In the genomic region with DNA sequence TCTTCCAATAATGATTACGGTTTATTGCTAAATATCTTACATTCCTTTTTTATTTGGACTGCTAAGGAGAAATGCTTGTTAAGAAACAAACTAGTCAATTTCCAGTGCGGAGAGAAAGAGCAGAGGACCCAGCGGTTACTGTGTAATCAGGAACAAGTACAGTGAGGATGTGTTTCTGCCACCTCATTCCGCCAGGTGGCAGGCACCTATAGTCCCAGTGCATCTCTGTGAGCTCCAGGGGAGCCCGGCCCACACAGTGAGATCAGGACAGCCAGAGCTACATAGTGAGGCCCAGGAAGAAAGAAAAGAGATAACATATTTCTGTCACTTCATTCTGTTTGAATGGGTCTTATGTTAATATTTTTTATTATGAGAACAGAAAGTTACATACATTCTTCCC, we compare ENCODE assay signal across 19 mouse cellular contexts. TPM values are rescaled to one million over a fixed set of nuclear protein-coding genes. Genes with fewer than 3 reads are reported as not detected.
DNase-seq lines count a peak whose midpoint lies in the region; ATAC-seq and TF ChIP-seq lines count a peak whose summit lies in the region.
"Had no signal": no experiment of that assay in that cellular context is flagged by ENCODE, and none has a peak within 500 bp of the region (broad histone marks: within the 10 kb centered on the region; RNA-seq: fewer than 3 reads in every experiment).

No protein-coding gene starts in this region.

- no peak overlapping the region for H3K9ac ChIP-seq in hindbrain, postnatal 0 days (replicated peaks; ENCODE audit: low read length)
- no peak overlapping the region for H3K9ac ChIP-seq in hindbrain, embryonic 12.5 days
- H3K9ac ChIP-seq in embryonic facial prominence, embryonic 14.5 days (ENCODE audit: low read depth, low read length): no peak overlapping the region
- H3K9ac ChIP-seq in midbrain, embryonic 13.5 days (replicated peaks): no peak overlapping the region
- H3K9ac ChIP-seq: embryonic facial prominence, embryonic 15.5 days; forebrain, postnatal 0 days; heart, embryonic 12.5 days; neural tube, embryonic 15.5 days had no signal

- DNase-seq in hindbrain, postnatal 0 days (ENCODE audit: low spot score): peak; percentile 2
- DNase-seq in ES-CJ7 (ENCODE audit: low read depth, low spot score): peak; percentile 75
- peak; percentile 75 for DNase-seq in ZHBTc4 (ENCODE audit: low read depth, low spot score)
- peak; percentile 23 for DNase-seq in embryonic facial prominence, embryonic 14.5 days (ENCODE audit: low spot score)
- DNase-seq in layer of hippocampus, adult 9-10 months (ENCODE audit: low spot score): no peak
- DNase-seq: cerebellum, adult 9-10 months; forebrain, postnatal 0 days; gastrocnemius, postnatal 14 days; kidney, adult 18-20 months; retina, postnatal 1 day had no signal

- H3K36me3 ChIP-seq in hindbrain, postnatal 0 days (ENCODE audit: insufficient read depth, low read length): no peaks in the 10 kb centered on the region
- H3K36me3 ChIP-seq in hindbrain, embryonic 12.5 days: peaks cover 3% of the 10 kb centered on the region; the same call in 1 of the 2 replicates
- peaks cover 12% of the 10 kb centered on the region; the same call in 1 of the 2 replicates for H3K36me3 ChIP-seq in embryonic facial prominence, embryonic 14.5 days (ENCODE audit: control insufficient read depth, insufficient read depth, low read length)
- H3K36me3 ChIP-seq in midbrain, embryonic 13.5 days: peaks cover 11% of the 10 kb centered on the region; the same call in 1 of the 2 replicates
- H3K36me3 ChIP-seq: hindbrain, embryonic 10.5 days had no signal

- ATAC-seq in hindbrain, postnatal 0 days: no peak
- no peak for ATAC-seq in hindbrain, embryonic 12.5 days (ENCODE audit: low FRiP score)
- ATAC-seq in embryonic facial prominence, embryonic 14.5 days (ENCODE audit: low read depth): no peak
- ATAC-seq in erythroblast, adult 5-6 weeks (replicated peaks; ENCODE audit: low FRiP score, poor library complexity, severe bottlenecking): no peak
- ATAC-seq in midbrain, embryonic 13.5 days: no peak
- ATAC-seq: forebrain, postnatal 0 days had no signal

- H3K4me3 ChIP-seq in hindbrain, postnatal 0 days (ENCODE audit: low read length): no peak overlapping the region
- H3K4me3 ChIP-seq in hindbrain, embryonic 12.5 days: no peak overlapping the region
- no peak overlapping the region for H3K4me3 ChIP-seq in embryonic facial prominence, embryonic 14.5 days (ENCODE audit: low read depth, low read length)
- H3K4me3 ChIP-seq in midbrain, embryonic 13.5 days (replicated peaks): no peak overlapping the region
- H3K4me3 ChIP-seq: embryonic facial prominence, embryonic 15.5 days; heart, embryonic 12.5 days; hindbrain, embryonic 10.5 days; left cerebral cortex, adult 2 months; neural tube, embryonic 15.5 days had no signal

- TF ChIP-seq CTCF in hindbrain, postnatal 0 days (IDR thresholded peaks at IDR 0.05; ENCODE audit: low read depth): peak; percentile 15; the same call in 1 of the 2 replicates

- no peaks in the 10 kb centered on the region for H3K9me3 ChIP-seq in hindbrain, postnatal 0 days (ENCODE audit: low read length)
- no peaks in the 10 kb centered on the region for H3K9me3 ChIP-seq in hindbrain, embryonic 12.5 days (replicated peaks)
- H3K9me3 ChIP-seq in embryonic facial prominence, embryonic 14.5 days (ENCODE audit: control insufficient read depth, low read length): no peaks in the 10 kb centered on the region
- H3K9me3 ChIP-seq in midbrain, embryonic 13.5 days: no peaks in the 10 kb centered on the region
- H3K9me3 ChIP-seq: embryonic facial prominence, embryonic 15.5 days; heart, embryonic 12.5 days; hindbrain, embryonic 10.5 days; neural tube, embryonic 15.5 days had no signal

- WGBS in hindbrain, postnatal 0 days: 78% methylated on average over 5 of the region's 5 CpGs
- WGBS in hindbrain, embryonic 12.5 days: 68% methylated on average over 5 of the region's 5 CpGs
- WGBS in embryonic facial prominence, embryonic 14.5 days: 57% methylated on average over 5 of the region's 5 CpGs
- WGBS in midbrain, embryonic 13.5 days: 67% methylated on average over 5 of the region's 5 CpGs

- no peak overlapping the region for H3K4me2 ChIP-seq in hindbrain, postnatal 0 days (ENCODE audit: low read depth, low read length)
- H3K4me2 ChIP-seq in hindbrain, embryonic 12.5 days (replicated peaks): no peak overlapping the region
- no peak overlapping the region for H3K4me2 ChIP-seq in embryonic facial prominence, embryonic 14.5 days (ENCODE audit: low read depth, low read length)
- H3K4me2 ChIP-seq in midbrain, embryonic 13.5 days (replicated peaks): no peak overlapping the region
- H3K4me2 ChIP-seq: embryonic facial prominence, embryonic 15.5 days; heart, embryonic 12.5 days; neural tube, embryonic 15.5 days had no signal

- no peaks in the 10 kb centered on the region for H3K4me1 ChIP-seq in hindbrain, postnatal 0 days (ENCODE audit: insufficient read depth, low read length)
- H3K4me1 ChIP-seq in hindbrain, embryonic 12.5 days: no peaks in the 10 kb centered on the region
- H3K4me1 ChIP-seq in embryonic facial prominence, embryonic 14.5 days (ENCODE audit: control insufficient read depth, insufficient read depth, low read length): no peaks in the 10 kb centered on the region
- no peaks in the 10 kb centered on the region for H3K4me1 ChIP-seq in midbrain, embryonic 13.5 days (replicated peaks)
- H3K4me1 ChIP-seq: embryonic facial prominence, embryonic 15.5 days; heart, embryonic 12.5 days; hindbrain, embryonic 10.5 days; neural tube, embryonic 15.5 days had no signal

- no peaks in the 10 kb centered on the region for H3K27me3 ChIP-seq in hindbrain, postnatal 0 days (ENCODE audit: insufficient read depth, low read length)
- H3K27me3 ChIP-seq in hindbrain, embryonic 12.5 days: no peaks in the 10 kb centered on the region
- H3K27me3 ChIP-seq in embryonic facial prominence, embryonic 14.5 days (replicated peaks; ENCODE audit: control insufficient read depth, insufficient read depth, low read length): no peaks in the 10 kb centered on the region
- H3K27me3 ChIP-seq in midbrain, embryonic 13.5 days: no peaks in the 10 kb centered on the region
- H3K27me3 ChIP-seq: embryonic facial prominence, embryonic 15.5 days; heart, embryonic 12.5 days; neural tube, embryonic 15.5 days had no signal

- H3K27ac ChIP-seq in hindbrain, postnatal 0 days: no peak overlapping the region
- H3K27ac ChIP-seq in hindbrain, embryonic 12.5 days: no peak overlapping the region
- H3K27ac ChIP-seq in embryonic facial prominence, embryonic 14.5 days (replicated peaks; ENCODE audit: low read depth, low read length): no peak overlapping the region
- no peak overlapping the region for H3K27ac ChIP-seq in midbrain, embryonic 13.5 days
- H3K27ac ChIP-seq: embryonic facial prominence, embryonic 15.5 days; hindbrain, embryonic 10.5 days; left cerebral cortex, adult 2 months; macrophage; neural tube, embryonic 15.5 days had no signal

RNA-seq across cellular contexts. Expression of a gene that starts 27.7 kb away (rescaled TPM):
- total RNA-seq in hindbrain, postnatal 0 days (2014; rRNA removed): 16.1 and 25.6 TPM in 2 replicates
- 4.5 and 5.0 TPM in 2 replicates for polyA plus RNA-seq in hindbrain, postnatal 0 days (2015; fragmentation: Nextera tagmentation; extraction: Ambion mirVana)
- polyA plus RNA-seq in hindbrain, embryonic 12.5 days (2016; fragmentation: Nextera tagmentation; extraction: Ambion mirVana): 13.8 and 15.4 TPM in 2 replicates
- 8.9 and 10.1 TPM in 2 replicates for polyA plus RNA-seq in embryonic facial prominence, embryonic 14.5 days (2014; fragmentation: Nextera tagmentation; extraction: Ambion mirVana)
- total RNA-seq in erythroblast, adult 5-6 weeks (2015; ENCODE audit: low replicate concordance): 1.9 and 2.9 TPM in 2 replicates
- total RNA-seq in erythroblast, adult 5-6 weeks (2017; ENCODE audit: low replicate concordance): 2.8 and 4.3 TPM in 2 replicates
- polyA plus RNA-seq in midbrain, embryonic 13.5 days (2015; fragmentation: Nextera tagmentation; extraction: Ambion mirVana): 9.4 and 10.3 TPM in 2 replicates

RNA-seq across cellular contexts. Expression of a gene that starts 54.3 kb away (rescaled TPM):
- 11.0 and 15.8 TPM in 2 replicates for total RNA-seq in hindbrain, postnatal 0 days (2014; rRNA removed)
- polyA plus RNA-seq in hindbrain, postnatal 0 days (2015; fragmentation: Nextera tagmentation; extraction: Ambion mirVana): 44.9 and 46.9 TPM in 2 replicates
- polyA plus RNA-seq in hindbrain, embryonic 12.5 days (2016; fragmentation: Nextera tagmentation; extraction: Ambion mirVana): 38.3 and 46.1 TPM in 2 replicates
- 45.6 and 45.7 TPM in 2 replicates for polyA plus RNA-seq in embryonic facial prominence, embryonic 14.5 days (2014; fragmentation: Nextera tagmentation; extraction: Ambion mirVana)
- total RNA-seq in erythroblast, adult 5-6 weeks (2015; ENCODE audit: low replicate concordance): 9.2 and 25.6 TPM in 2 replicates
- 8.9 and 13.5 TPM in 2 replicates for total RNA-seq in erythroblast, adult 5-6 weeks (2017; ENCODE audit: low replicate concordance)
- polyA plus RNA-seq in midbrain, embryonic 13.5 days (2015; fragmentation: Nextera tagmentation; extraction: Ambion mirVana): 43.8 and 46.6 TPM in 2 replicates

RNA-seq across cellular contexts. Expression of a gene that starts 54.7 kb away (rescaled TPM):
- total RNA-seq in hindbrain, postnatal 0 days (2014; rRNA removed): 12.3 and 14.1 TPM in 2 replicates
- 7.9 and 8.0 TPM in 2 replicates for polyA plus RNA-seq in hindbrain, postnatal 0 days (2015; fragmentation: Nextera tagmentation; extraction: Ambion mirVana)
- polyA plus RNA-seq in hindbrain, embryonic 12.5 days (2016; fragmentation: Nextera tagmentation; extraction: Ambion mirVana): 7.3 and 8.0 TPM in 2 replicates
- 6.3 and 7.1 TPM in 2 replicates for polyA plus RNA-seq in embryonic facial prominence, embryonic 14.5 days (2014; fragmentation: Nextera tagmentation; extraction: Ambion mirVana)
- total RNA-seq in erythroblast, adult 5-6 weeks (2015; ENCODE audit: low replicate concordance): 1.0 TPM in 1 of 2 replicates, not detected in the other
- 2.2 and 3.2 TPM in 2 replicates for total RNA-seq in erythroblast, adult 5-6 weeks (2017; ENCODE audit: low replicate concordance)
- 8.5 and 9.0 TPM in 2 replicates for polyA plus RNA-seq in midbrain, embryonic 13.5 days (2015; fragmentation: Nextera tagmentation; extraction: Ambion mirVana)
